Mouse (Mus musculus): ENCODE measurements around the gene Lrp8. TPM values are rescaled to one million over a fixed set of nuclear protein-coding genes. Genes with fewer than 3 reads are reported as not detected.

The Lrp8 gene
- polyA plus RNA-seq, 1 experiment from 2014 or later = 52.6 TPM

- Histone ChIP-seq H3K27ac (no peak overlapping the region), H3K27me3 (peaks cover 16% of the 10 kb centered on the region), H3K36me3 (peaks cover 46% of the 10 kb centered on the region), H3K9me3 (replicated peaks) (no peaks in the 10 kb centered on the region), H3K4me1 (peaks cover 12% of the 10 kb centered on the region; the same call in 1 of the 2 replicates), H3K9ac (no peak overlapping the region), H3K4me2 (replicated peaks) (no peak overlapping the region), H3K4me3 (no peak overlapping the region)
- WGBS = 91% methylated on average over 8 of the region's 8 CpGs
- no peak for ATAC-seq (ENCODE audit: low FRiP score)
These were observed 48.0 kb downstream of the Lrp8 start for GRCm38 (mm10) chr4:107850091-107850490.

GRCm38 (mm10) chr4:107853333-107853732, 51.3 kb downstream of the Lrp8 start:
- 92% methylated on average over 8 of the region's 8 CpGs for WGBS
- Histone ChIP-seq H3K4me2 (replicated peaks) (no peak overlapping the region), H3K27me3 (no peaks in the 10 kb centered on the region), H3K27ac (no peak overlapping the region), H3K36me3 (peaks cover 75% of the 10 kb centered on the region), H3K4me3 (no peak overlapping the region), H3K9ac (no peak overlapping the region), H3K9me3 (replicated peaks) (no peaks in the 10 kb centered on the region), H3K4me1 (no peaks in the 10 kb centered on the region)
- ATAC-seq (ENCODE audit: low FRiP score) = no peak

GRCm38 (mm10) chr4:107853836-107854235, 51.8 kb downstream of the Lrp8 start:
- Histone ChIP-seq H3K9me3 (replicated peaks) (no peaks in the 10 kb centered on the region), H3K4me2 (replicated peaks) (no peak overlapping the region), H3K4me3 (no peak overlapping the region), H3K27me3 (no peaks in the 10 kb centered on the region), H3K4me1 (no peaks in the 10 kb centered on the region), H3K36me3 (peaks cover 76% of the 10 kb centered on the region), H3K27ac (no peak overlapping the region), H3K9ac (no peak overlapping the region)
- ATAC-seq (ENCODE audit: low FRiP score) = no peak
- 89% methylated on average over 7 of the region's 7 CpGs for WGBS

GRCm38 (mm10) chr4:107856958-107857686, 55.1 kb downstream of the Lrp8 start:
- Histone ChIP-seq H3K9me3 (replicated peaks) (no peaks in the 10 kb centered on the region), H3K27ac (no peak overlapping the region), H3K27me3 (no peaks in the 10 kb centered on the region), H3K4me2 (replicated peaks) (no peak overlapping the region), H3K4me3 (no peak overlapping the region), H3K9ac (no peak overlapping the region), H3K4me1 (no peaks in the 10 kb centered on the region), H3K36me3 (peaks cover 87% of the 10 kb centered on the region)
- WGBS = 69% methylated on average over 11 of the region's 11 CpGs
- ATAC-seq (ENCODE audit: low FRiP score) = no peak

GRCm38 (mm10) chr4:107858995-107859394, 56.9 kb downstream of the Lrp8 start:
- no peak overlapping the region for H3K4me3 ChIP-seq
- peaks cover 90% of the 10 kb centered on the region for H3K36me3 ChIP-seq
- H3K27me3 ChIP-seq = no peaks in the 10 kb centered on the region
- 92% methylated on average over 7 of the region's 7 CpGs for WGBS
- H3K4me1 ChIP-seq = no peaks in the 10 kb centered on the region
- H3K9ac ChIP-seq = no peak overlapping the region
- no peak overlapping the region for H3K4me2 ChIP-seq (replicated peaks)
- no peaks in the 10 kb centered on the region for H3K9me3 ChIP-seq (replicated peaks)
- ATAC-seq (ENCODE audit: low FRiP score) = no peak
- H3K27ac ChIP-seq = no peak overlapping the region

GRCm38 (mm10) chr4:107864866-107865265, 62.8 kb downstream of the Lrp8 start:
- Histone ChIP-seq H3K27me3 (no peaks in the 10 kb centered on the region), H3K27ac (no peak overlapping the region), H3K9ac (no peak overlapping the region), H3K36me3 (peaks cover 64% of the 10 kb centered on the region), H3K9me3 (replicated peaks) (no peaks in the 10 kb centered on the region), H3K4me3 (no peak overlapping the region), H3K4me1 (no peaks in the 10 kb centered on the region), H3K4me2 (replicated peaks) (no peak overlapping the region)
- ATAC-seq (ENCODE audit: low FRiP score) = no peak
- 95% methylated on average over 4 of the region's 4 CpGs for WGBS

GRCm38 (mm10) chr4:107879254-107880050, 77.4 kb downstream of the Lrp8 start, which contains the start of gene Magoh:
TSS of gene Magoh (plus strand) at chr4:107879755.
- peak; percentile 90 for ATAC-seq (ENCODE audit: low FRiP score)
- H3K27ac ChIP-seq = peak within 1 kb of the TSS; percentile 68
- 4% methylated on average over 48 of the region's 48 CpGs for WGBS
- no peaks in the 10 kb centered on the region for H3K27me3 ChIP-seq
- peak within 1 kb of the TSS; percentile 82 for H3K4me3 ChIP-seq
- H3K9me3 ChIP-seq (replicated peaks) = no peaks in the 10 kb centered on the region
- peaks cover 11% of the 10 kb centered on the region for H3K4me1 ChIP-seq
- peak within 1 kb of the TSS; percentile 88 for H3K4me2 ChIP-seq (replicated peaks)
- H3K36me3 ChIP-seq = peaks cover 33% of the 10 kb centered on the region
- peak within 1 kb of the TSS; percentile 83 for H3K9ac ChIP-seq

- no peak overlapping the region for H3K4me2 ChIP-seq (replicated peaks)
- no peak overlapping the region for H3K27ac ChIP-seq
- H3K36me3 ChIP-seq = peaks cover 49% of the 10 kb centered on the region
- no peaks in the 10 kb centered on the region for H3K9me3 ChIP-seq (replicated peaks)
- peaks cover 11% of the 10 kb centered on the region for H3K4me1 ChIP-seq
- no peaks in the 10 kb centered on the region for H3K27me3 ChIP-seq
- no peak overlapping the region for H3K4me3 ChIP-seq
- ATAC-seq (ENCODE audit: low FRiP score) = no peak
- WGBS = 94% methylated on average over 1 of the region's 1 CpGs
- no peak overlapping the region for H3K9ac ChIP-seq
These were observed 79.6 kb downstream of the Lrp8 start for GRCm38 (mm10) chr4:107881631-107882030.

GRCm38 (mm10) chr4:107886371-107886770, 84.3 kb downstream of the Lrp8 start:
- Histone ChIP-seq H3K27me3 (no peaks in the 10 kb centered on the region), H3K27ac (no peak overlapping the region), H3K4me3 (no peak overlapping the region), H3K4me2 (replicated peaks) (no peak overlapping the region), H3K36me3 (peaks cover 55% of the 10 kb centered on the region), H3K4me1 (peaks cover 13% of the 10 kb centered on the region), H3K9ac (no peak overlapping the region), H3K9me3 (replicated peaks) (no peaks in the 10 kb centered on the region)
- 81% methylated on average over 7 of the region's 7 CpGs for WGBS
- no peak for ATAC-seq (ENCODE audit: low FRiP score)

- under 1% methylated on average over 12 of the region's 12 CpGs for WGBS
- H3K4me2 ChIP-seq (replicated peaks) = peak overlapping the region; percentile 80
- ATAC-seq (ENCODE audit: low FRiP score) = peak; percentile 47; the same call in 1 of the 2 replicates
- peaks cover 13% of the 10 kb centered on the region for H3K4me1 ChIP-seq
- peak overlapping the region; percentile 85 for H3K27ac ChIP-seq
- H3K9me3 ChIP-seq (replicated peaks) = no peaks in the 10 kb centered on the region
- H3K36me3 ChIP-seq = peaks cover 54% of the 10 kb centered on the region
- no peaks in the 10 kb centered on the region for H3K27me3 ChIP-seq
- H3K9ac ChIP-seq = peak overlapping the region; percentile 73
- H3K4me3 ChIP-seq = peak overlapping the region; percentile 48
These were observed 87.3 kb downstream of the Lrp8 start for GRCm38 (mm10) chr4:107889385-107889730.

- under 1% methylated on average over 42 of the region's 48 CpGs for WGBS
- peak; percentile 96 for ATAC-seq (ENCODE audit: low FRiP score)
- Histone ChIP-seq H3K27ac (peak within 1 kb of the TSS; percentile 85), H3K27me3 (no peaks in the 10 kb centered on the region), H3K4me3 (peak within 1 kb of the TSS; percentile 48), H3K36me3 (peaks cover 54% of the 10 kb centered on the region), H3K9ac (peak within 1 kb of the TSS; percentile 73), H3K9me3 (replicated peaks) (no peaks in the 10 kb centered on the region), H3K4me1 (peaks cover 13% of the 10 kb centered on the region), H3K4me2 (replicated peaks) (peak within 1 kb of the TSS; percentile 80)
These were observed 87.8 kb downstream of the Lrp8 start, which contains the start of gene 0610037L13Rik for GRCm38 (mm10) chr4:107889731-107890432. TSS of gene 0610037L13Rik (plus strand) at chr4:107889813.

GRCm38 (mm10) chr4:107892663-107893062, 90.6 kb downstream of the Lrp8 start:
- ATAC-seq (ENCODE audit: low FRiP score) = no peak
- H3K9ac ChIP-seq = no peak overlapping the region
- no peak overlapping the region for H3K27ac ChIP-seq
- 74% methylated on average over 2 of the region's 2 CpGs for WGBS
- H3K4me2 ChIP-seq (replicated peaks) = no peak overlapping the region
- peaks cover 13% of the 10 kb centered on the region for H3K4me1 ChIP-seq
- H3K36me3 ChIP-seq = peaks cover 57% of the 10 kb centered on the region
- H3K9me3 ChIP-seq (replicated peaks) = no peaks in the 10 kb centered on the region
- no peak overlapping the region for H3K4me3 ChIP-seq
- no peaks in the 10 kb centered on the region for H3K27me3 ChIP-seq
